Mouse (Mus musculus) liver, embryonic 14.5 days (tissue): ENCODE results near the gene Zfp13. TPM values are rescaled to one million over a fixed set of nuclear protein-coding genes. Genes with fewer than 3 reads are reported as not detected.

Experiments
- ATAC-seq: fragments of 200-750 bp; cut with Nextera tagmentation; 2 replicates; pipeline ENCODE4 v1.8.0; 2017; ENCODE audit warnings: moderate number of reproducible peaks, mild to moderate bottlenecking, moderate library complexity; ENCODE audit not compliant: insufficient read depth
- DNase-seq, 3 experiments: peaks; one replicate each; pipeline ENCODE4 v3.0.0-alpha.2; 2012 to 2013; ENCODE audit warnings: low read depth in 3 of 3, low spot score in 3 of 3
- H3K27ac ChIP-seq: fragments of 300-500 bp; sonication (generic); 2 replicates; pipeline ENCODE4 v1.5.1; 2014; ENCODE audit warnings: moderate library complexity, mild to moderate bottlenecking, control low read depth, inconsistent platforms
- H3K27me3 ChIP-seq: fragments of 300-500 bp; sonication (generic); 2 replicates; pipeline ENCODE4 v1.6.1; 2014; ENCODE audit warnings: mild to moderate bottlenecking, low read length, moderate library complexity; ENCODE audit not compliant: control insufficient read depth, insufficient read depth
- H3K36me3 ChIP-seq: fragments of 300-500 bp; sonication (generic); replicated peaks from 2 replicates; pipeline ENCODE4 v1.6.1; 2014; ENCODE audit warnings: low read depth; ENCODE audit not compliant: control insufficient read depth, insufficient read depth
- H3K4me1 ChIP-seq, 2 experiments: fragments of 200-500 bp in 1 of 2; fragments of 300-500 bp in 1 of 2; sonication (generic) in 1 of 2; replicated peaks; 2 replicates each; pipeline ENCODE4 v1.6.1; 2012 to 2014; ENCODE audit warnings: antibody characterized with exemption in 1 of 2, inconsistent platforms in 1 of 2, low read length in 1 of 2; ENCODE audit not compliant: control insufficient read depth in 2 of 2, insufficient read depth in 2 of 2
- H3K4me2 ChIP-seq: fragments of 300-500 bp; sonication (generic); 2 replicates; pipeline ENCODE4 v1.6.1; 2014; ENCODE audit warnings: low read depth, mild to moderate bottlenecking, control low read depth, moderate library complexity
- H3K4me3 ChIP-seq, 2 experiments: fragments of 200-500 bp in 1 of 2; fragments of 300-500 bp in 1 of 2; sonication (generic) in 1 of 2; 2 replicates each; pipeline ENCODE4 v1.5.1; 2012 to 2014; ENCODE audit warnings: low read depth in 2 of 2, low read length in 2 of 2, mild to moderate bottlenecking in 2 of 2, control low read depth in 1 of 2, inconsistent platforms in 1 of 2, moderate library complexity in 1 of 2; ENCODE audit not compliant: insufficient read depth in 1 of 2
- H3K9ac ChIP-seq: fragments of 300-500 bp; sonication (generic); replicated peaks from 2 replicates; pipeline ENCODE4 v1.6.1; 2014; ENCODE audit warnings: mild to moderate bottlenecking, control low read depth, moderate library complexity
- H3K9me3 ChIP-seq: fragments of 300-500 bp; sonication (generic); 2 replicates; pipeline ENCODE4 v1.6.1; 2016; ENCODE audit warnings: low read length, mixed read lengths; ENCODE audit not compliant: control insufficient read depth
- CTCF ChIP-seq: IDR thresholded peaks from 2 replicates; pipeline ENCODE4 v1.5.1; 2016; ENCODE audit warnings: antibody characterized with exemption, low read depth, control low read depth
- EP300 ChIP-seq: IDR thresholded peaks from 2 replicates; pipeline ENCODE4 v1.6.1; 2016; ENCODE audit warnings: antibody characterized with exemption, low read depth
- WGBS: fragments of 180-500 bp; shearing (Covaris S2); extraction: QIAGEN DNeasy Blood & Tissue Kit; methylation state at CpG from one replicate; pipeline ENCODE4 v1.1.7; 2014; ENCODE audit not compliant: insufficient replicate concordance; 5-methylcytosine and 5-hydroxymethylcytosine counted together
- polyA plus RNA-seq, 2 experiments: library from polyadenylated mRNA; depleted of rRNA in 1 of 2; stranded (reverse) in 1 of 2; unstranded in 1 of 2; fragments of >200 nt; fragmentation: Nextera tagmentation in 1 of 2; extraction: Ambion mirVana in 1 of 2; gene quantifications; 2 replicates each; pipeline versions ENCODE4 v1.2.1 to v1.2.3; 2012 to 2014

Zfp13 gene
- polyA plus RNA-seq (2012; rRNA removed), result 1.9 and 2.0 TPM in 2 replicates
- 1.3 TPM in 2 replicates for polyA plus RNA-seq (2014; fragmentation: Nextera tagmentation; extraction: Ambion mirVana)

DNA sequence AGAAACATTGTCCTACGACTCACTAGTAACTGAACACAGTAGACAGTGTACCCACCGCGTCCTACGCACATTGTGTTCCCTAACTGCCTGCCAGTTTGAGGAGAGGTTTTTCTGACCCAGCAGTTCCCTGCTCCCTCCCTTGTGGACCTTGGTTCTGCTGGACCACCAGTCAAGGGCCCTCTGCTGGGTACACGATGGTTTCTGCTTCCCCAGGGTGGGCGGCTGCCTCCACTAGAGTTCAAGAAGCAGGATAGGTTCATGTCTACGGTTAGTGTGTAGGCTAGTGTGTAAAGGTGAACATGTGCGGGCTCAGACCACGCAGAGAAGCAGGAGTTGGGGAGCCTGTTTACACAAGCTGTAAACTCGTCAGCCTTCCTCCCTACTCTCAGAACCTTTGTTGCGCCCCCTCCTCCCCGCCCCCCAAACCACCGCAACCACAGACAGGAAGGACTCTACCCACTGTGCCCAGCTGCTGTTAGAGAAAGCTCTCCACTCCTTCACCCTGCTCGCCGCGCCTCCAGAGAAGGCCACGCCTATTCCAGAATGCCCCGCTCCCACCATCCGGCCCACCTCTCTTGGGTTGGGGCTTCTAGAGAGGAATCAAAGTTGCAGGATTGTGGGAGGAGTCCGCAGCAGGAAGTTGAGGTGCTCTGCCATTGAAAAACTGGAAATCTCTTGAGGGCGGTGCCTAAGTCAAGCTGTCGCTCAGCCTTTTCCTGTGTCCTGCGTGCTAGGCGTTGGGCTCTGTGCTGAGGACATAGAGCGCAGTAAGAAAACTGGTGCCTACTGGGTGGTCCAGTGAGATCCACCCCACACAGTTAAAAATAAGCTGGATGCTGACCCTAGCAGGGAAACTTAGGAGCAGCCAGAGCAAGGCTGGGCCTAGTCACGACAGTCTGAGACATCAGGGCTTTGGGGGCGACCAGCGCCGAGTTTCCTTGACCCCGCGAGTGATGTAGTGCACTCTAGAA lies at the start of gene Zfp13:
Zfp13 (minus strand) TSS at position 906 of the 971 bp plus-strand sequence.
- Histone ChIP-seq H3K4me1 (peaks cover 0 to 12% of the 10 kb centered on the region in 2 experiments; a peak in 2 of 4 replicates), H3K27me3 (no peaks in the 10 kb centered on the region), H3K9ac (peak within 1 kb of the TSS; percentile 60), H3K27ac (no peak within 1 kb of the TSS; the same call in none of the 2 replicates), H3K4me3 (peak within 1 kb of the TSS; percentile 59 to 77), H3K36me3 (no peaks in the 10 kb centered on the region), H3K4me2 (peak within 1 kb of the TSS; percentile 83), H3K9me3 (no peaks in the 10 kb centered on the region)
- 4% methylated on average over 29 of the region's 31 CpGs for WGBS
- ATAC-seq (peak; percentile 91), DNase-seq (peak; percentile 71 to 74 (median 73))
- TF ChIP-seq CTCF (no peak), EP300 (no peak)

DNA sequence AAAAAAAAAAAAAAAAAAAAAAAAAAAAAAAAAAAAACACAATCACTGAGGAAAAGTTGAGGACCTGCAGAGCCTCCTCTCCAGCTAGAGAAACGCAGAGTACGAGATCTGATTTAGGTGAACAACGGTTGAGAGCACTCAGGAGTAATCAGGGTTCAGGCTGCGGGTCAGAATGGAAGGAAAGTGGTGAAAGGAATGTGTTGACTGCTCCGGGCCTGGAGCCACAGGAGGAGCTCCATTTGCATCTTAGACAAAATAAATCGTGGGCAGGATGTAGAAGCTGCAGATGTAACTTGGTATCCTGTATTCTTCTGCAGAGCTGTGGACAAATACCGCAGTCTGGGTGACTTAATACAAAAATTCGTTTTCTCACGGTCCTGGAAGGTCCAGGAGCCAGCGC lies 46.6 kb upstream of the Zfp13 start:
- WGBS, result 41% methylated on average over 10 of the region's 10 CpGs
- no peak overlapping the region for H3K4me3 ChIP-seq
- no peak overlapping the region for H3K4me2 ChIP-seq
- no peak overlapping the region for H3K9ac ChIP-seq
- no peaks in the 10 kb centered on the region for H3K4me1 ChIP-seq
- peaks cover 21% of the 10 kb centered on the region for H3K27me3 ChIP-seq
- TF ChIP-seq EP300, result no peak
- no peak for TF ChIP-seq CTCF
- ATAC-seq, result no peak
- H3K36me3 ChIP-seq, result no peaks in the 10 kb centered on the region
- DNase-seq, result no peak
- H3K9me3 ChIP-seq, result no peaks in the 10 kb centered on the region
- H3K27ac ChIP-seq, result no peak overlapping the region

DNA sequence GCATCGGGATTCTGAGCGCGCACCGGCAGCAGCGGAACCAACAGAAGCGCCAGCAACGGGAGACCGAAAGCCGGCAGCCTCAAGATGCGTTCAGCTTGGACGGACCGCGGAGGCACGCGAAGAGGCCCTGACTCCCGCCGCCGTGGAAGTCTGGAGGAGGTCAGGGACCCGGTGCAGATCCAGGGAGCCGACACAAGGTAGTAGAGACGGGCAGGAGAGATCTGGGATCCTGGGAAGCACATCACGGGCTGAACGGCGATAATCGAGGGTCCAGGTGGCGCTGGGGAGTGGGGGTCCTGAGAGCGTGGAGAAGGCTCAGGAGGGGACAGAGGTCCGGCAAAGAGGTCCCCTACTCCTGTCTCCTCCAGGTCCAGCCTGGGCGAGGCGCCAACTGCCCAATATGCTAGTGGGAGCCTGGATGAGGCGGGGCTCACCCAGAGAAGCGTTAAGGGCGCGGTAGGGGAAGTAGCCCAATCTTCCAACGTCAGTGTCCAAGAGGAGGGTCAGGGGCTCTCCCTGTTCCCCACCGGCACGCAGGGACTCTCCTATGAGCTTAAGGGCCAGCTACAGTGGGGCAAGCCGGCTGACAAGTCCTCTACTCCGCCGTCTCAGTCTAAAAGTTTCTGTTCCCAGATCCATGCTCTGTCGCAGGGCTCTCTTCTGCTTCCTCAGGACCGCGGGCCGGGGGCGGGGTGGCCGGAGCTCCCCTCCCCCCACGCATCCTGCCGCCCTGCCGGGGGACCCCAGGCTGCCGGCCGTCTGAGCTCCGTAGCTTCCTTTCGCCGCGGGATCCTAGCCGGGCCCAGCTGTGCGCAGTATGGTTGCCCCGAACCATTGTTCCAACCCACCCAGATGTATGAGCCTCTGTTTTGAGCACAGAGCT lies 45.6 kb upstream of the Zfp13 start, which contains the start of gene Mmp25:
Mmp25 (minus strand) TSS at position 665 of the 883 bp plus-strand sequence.
- ATAC-seq (no peak), DNase-seq (no peak)
- Histone ChIP-seq H3K27me3 (peaks cover 21% of the 10 kb centered on the region), H3K27ac (no peak within 1 kb of the TSS), H3K9ac (no peak within 1 kb of the TSS), H3K36me3 (no peaks in the 10 kb centered on the region), H3K4me1 (no peaks in the 10 kb centered on the region), H3K4me2 (peak within 1 kb of the TSS; percentile 51), H3K9me3 (no peaks in the 10 kb centered on the region), H3K4me3 (peak within 1 kb of the TSS; percentile 35 to 37; a peak in 3 of 4 replicates)
- TF ChIP-seq CTCF, result no peak
- TF ChIP-seq EP300, result no peak
- WGBS, result 2% methylated on average over 58 of the region's 58 CpGs

DNA sequence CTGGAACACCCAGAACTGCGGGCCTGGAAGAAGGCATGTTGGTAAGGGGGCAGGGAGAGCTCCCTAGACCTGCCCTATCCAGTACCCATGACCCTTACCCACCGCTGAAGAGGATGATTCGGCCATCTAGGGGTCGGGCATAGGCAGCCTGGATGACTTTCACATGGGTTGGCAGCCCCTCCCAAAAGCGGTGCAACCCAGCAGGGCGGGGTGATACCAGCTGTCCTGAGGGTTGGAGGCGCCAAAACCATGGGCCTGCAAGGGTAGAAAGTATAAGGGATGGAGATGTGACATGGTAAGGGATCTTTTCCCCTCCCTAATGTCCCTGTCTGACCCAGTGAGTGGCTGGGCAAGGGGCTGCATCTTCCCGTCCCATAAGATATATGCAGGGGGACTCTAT lies 32.0 kb upstream of the Zfp13 start:
- no peak overlapping the region for H3K9ac ChIP-seq
- no peak overlapping the region for H3K4me2 ChIP-seq
- WGBS, result 61% methylated on average over 8 of the region's 8 CpGs
- ATAC-seq, result no peak
- no peaks in the 10 kb centered on the region for H3K27me3 ChIP-seq
- TF ChIP-seq EP300, result no peak
- no peaks in the 10 kb centered on the region for H3K4me1 ChIP-seq
- no peaks in the 10 kb centered on the region for H3K9me3 ChIP-seq
- no peak overlapping the region for H3K27ac ChIP-seq
- no peak for DNase-seq
- no peak overlapping the region for H3K4me3 ChIP-seq
- no peaks in the 10 kb centered on the region for H3K36me3 ChIP-seq
